Mouse (Mus musculus): ENCODE data around the gene Bcl2l1.

GRCm38 (mm10) chr2:152756474-152757393 lies 74.8 kb downstream of the Bcl2l1 start:
- TF ChIP-seq POLR2A (IDR thresholded peaks at IDR 0.05; ENCODE audit: low read depth, low read length) (no peak), USF1 (IDR thresholded peaks at IDR 0.05; ENCODE audit: low read depth, low read length) (no peak), CTCF (conservative IDR thresholded peaks at IDR 0.05 in 1 of 2, IDR thresholded peaks at IDR 0.05 in 1 of 2; ENCODE audit: low read depth in 2 of 2, low read length in 2 of 2) (no peak), ZC3H11A (IDR thresholded peaks at IDR 0.05; ENCODE audit: low read depth, low read length) (no peak), MAFK (IDR thresholded peaks at IDR 0.05; ENCODE audit: insufficient replicate concordance, low read length) (peak; percentile 84), NELFE (IDR thresholded peaks at IDR 0.05; ENCODE audit: low read depth, low read length) (no peak), EP300 (IDR thresholded peaks at IDR 0.05; ENCODE audit: low read length) (peak; percentile 69), ZNF384 (IDR thresholded peaks at IDR 0.05; ENCODE audit: low read depth, low read length) (no peak), ZMIZ1 (IDR thresholded peaks at IDR 0.05; ENCODE audit: low read depth, low read length) (no peak), TCF12 (IDR thresholded peaks at IDR 0.05; ENCODE audit: low read depth, low read length) (peak; percentile 59), GABPA (IDR thresholded peaks at IDR 0.05; ENCODE audit: insufficient replicate concordance, low read depth, low read length) (no peak), CHD2 (IDR thresholded peaks at IDR 0.05; ENCODE audit: low read length) (no peak), MAZ (IDR thresholded peaks at IDR 0.05; ENCODE audit: low read depth, low read length) (no peak), MEF2A (IDR thresholded peaks at IDR 0.05; ENCODE audit: borderline replicate concordance, low read depth, low read length) (no peak)

Measured in CH12.LX (cell line).